Mouse (Mus musculus) forebrain, embryonic 16.5 days (tissue): ENCODE results near the gene Olfr1471. TPM values are rescaled to one million over a fixed set of nuclear protein-coding genes. Genes with fewer than 3 reads are reported as not detected.
"Not testable (repeated sequence)": the region's sequence is repeated elsewhere in the genome, so short reads cannot be mapped to it uniquely, and the experiment has no call there.

Source experiments
- ATAC-seq: fragments of 200-750 bp; cut with Nextera tagmentation; 2 replicates; pipeline ENCODE4 v1.8.0; 2017; ENCODE audit warnings: mild to moderate bottlenecking, moderate library complexity
- H3K27ac ChIP-seq: fragments of 300-500 bp; sonication (generic); 2 replicates; pipeline ENCODE4 v1.5.1; 2014; ENCODE audit warnings: low read length, control low read depth
- H3K27me3 ChIP-seq: fragments of 300-500 bp; sonication (generic); replicated peaks from 2 replicates; pipeline ENCODE4 v1.6.1; 2014; ENCODE audit warnings: low read length; ENCODE audit not compliant: control insufficient read depth, insufficient read depth
- H3K36me3 ChIP-seq: fragments of 300-500 bp; sonication (generic); 2 replicates; pipeline ENCODE4 v1.6.1; 2014; ENCODE audit not compliant: control insufficient read depth, insufficient read depth
- H3K4me1 ChIP-seq: fragments of 300-500 bp; sonication (generic); replicated peaks from 2 replicates; pipeline ENCODE4 v1.6.1; 2014; ENCODE audit warnings: low read length; ENCODE audit not compliant: control insufficient read depth, insufficient read depth
- H3K4me2 ChIP-seq: fragments of 300-500 bp; sonication (generic); 2 replicates; pipeline ENCODE4 v1.6.1; 2014; ENCODE audit warnings: mild to moderate bottlenecking, low read length, control low read depth
- H3K4me3 ChIP-seq: fragments of 300-500 bp; sonication (generic); replicated peaks from 2 replicates; pipeline ENCODE4 v1.5.1; 2014; ENCODE audit warnings: mild to moderate bottlenecking, low read length, control low read depth
- H3K9ac ChIP-seq: fragments of 300-500 bp; sonication (generic); replicated peaks from 2 replicates; pipeline ENCODE4 v1.6.1; 2014; ENCODE audit warnings: low read depth, low read length, control low read depth
- H3K9me3 ChIP-seq: fragments of 300-500 bp; sonication (generic); 2 replicates; pipeline ENCODE4 v1.6.1; 2016; ENCODE audit warnings: low read length; ENCODE audit not compliant: control insufficient read depth
- WGBS: fragments of 180-500 bp; shearing (Covaris S2); extraction: QIAGEN DNeasy Blood & Tissue Kit; methylation state at CpG from one replicate; pipeline ENCODE4 v1.1.7; 2014; 5-methylcytosine and 5-hydroxymethylcytosine counted together
- polyA plus RNA-seq: library from polyadenylated mRNA; unstranded; fragments of >200 nt; fragmentation: Nextera tagmentation; extraction: Ambion mirVana; gene quantifications from 2 replicates; pipeline ENCODE4 v1.2.1, GENCODE M21; 2015

Olfr1471 gene
- not detected in 2 replicates for polyA plus RNA-seq

- H3K9ac ChIP-seq, H3K27me3 ChIP-seq, H3K9me3 ChIP-seq, H3K36me3 ChIP-seq, H3K4me3 ChIP-seq, ATAC-seq, H3K27ac ChIP-seq, H3K4me1 ChIP-seq, H3K4me2 ChIP-seq: not testable (repeated sequence)
- WGBS: 71% methylated on average over 2 of the region's 2 CpGs
Observed at GRCm38 (mm10) chr19:13443109-13443508, at the start of gene Olfr1471. Olfr1471 (plus strand) TSS chr19:13443409.

DNA sequence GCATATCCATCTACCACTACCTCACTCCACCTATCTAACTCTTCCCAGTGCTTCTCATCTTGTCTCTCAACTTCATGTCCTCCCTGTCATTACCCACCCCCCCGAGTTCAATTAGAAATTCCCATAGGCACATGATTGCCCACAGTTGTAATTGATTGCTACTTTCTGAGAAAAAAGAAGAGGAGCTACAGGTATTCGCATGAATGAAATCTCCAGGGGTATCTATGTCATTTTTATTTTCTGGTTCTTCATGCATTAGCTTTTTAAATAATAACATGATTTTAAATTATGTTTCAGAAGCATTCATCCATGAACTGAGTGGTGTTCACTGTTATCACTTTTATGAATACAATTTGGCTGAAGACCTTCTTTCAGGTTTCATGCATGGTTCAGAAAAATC is 35.7 kb upstream of the Olfr1471 start, which contains the start of gene Olfr1469:
Gene Olfr1469, plus strand, starts transcription at position 301 of the 400 bp plus-strand sequence.
- H3K36me3 ChIP-seq: no peaks in the 10 kb centered on the region
- no peak for ATAC-seq
- H3K9me3 ChIP-seq: peaks cover 3% of the 10 kb centered on the region; the same call in 1 of the 2 replicates
- no peak within 1 kb of the TSS for H3K27ac ChIP-seq
- no peaks in the 10 kb centered on the region for H3K4me1 ChIP-seq
- H3K4me3 ChIP-seq: no peak within 1 kb of the TSS
- H3K4me2 ChIP-seq: no peak within 1 kb of the TSS
- H3K9ac ChIP-seq: no peak within 1 kb of the TSS
- H3K27me3 ChIP-seq: no peaks in the 10 kb centered on the region
- WGBS: 84% methylated on average over 2 of the region's 2 CpGs

DNA sequence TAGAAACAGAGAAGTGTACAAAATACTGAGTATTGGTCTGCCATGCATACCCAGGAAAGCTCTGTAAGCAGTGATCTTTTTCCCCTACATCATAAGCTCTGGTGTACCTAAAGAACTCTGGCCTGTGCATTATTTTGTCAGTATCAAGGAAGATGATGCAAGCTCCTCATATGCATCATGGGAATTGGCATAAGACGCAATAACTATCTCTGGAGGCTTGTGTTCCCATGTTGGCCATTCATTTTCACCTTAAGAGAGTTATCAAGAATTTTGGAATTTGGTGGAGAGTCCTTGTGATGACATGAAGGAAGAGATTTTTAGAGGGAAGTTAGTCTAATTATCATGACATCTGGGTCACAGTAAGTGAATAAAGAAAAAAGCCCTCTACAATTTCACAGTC is 12.8 kb downstream of the Olfr1471 start, which contains the start of gene Olfr1472:
Gene Olfr1472, minus strand, starts transcription at position 101 of the 400 bp plus-strand sequence.
- Histone ChIP-seq H3K4me1 (no peaks in the 10 kb centered on the region), H3K9me3 (peaks cover 5% of the 10 kb centered on the region; the same call in 1 of the 2 replicates), H3K9ac (no peak within 1 kb of the TSS), H3K27ac (no peak within 1 kb of the TSS), H3K36me3 (no peaks in the 10 kb centered on the region), H3K4me3 (no peak within 1 kb of the TSS), H3K4me2 (no peak within 1 kb of the TSS), H3K27me3 (no peaks in the 10 kb centered on the region)
- ATAC-seq: no peak
- WGBS: 85% methylated on average over 1 of the region's 1 CpGs

DNA sequence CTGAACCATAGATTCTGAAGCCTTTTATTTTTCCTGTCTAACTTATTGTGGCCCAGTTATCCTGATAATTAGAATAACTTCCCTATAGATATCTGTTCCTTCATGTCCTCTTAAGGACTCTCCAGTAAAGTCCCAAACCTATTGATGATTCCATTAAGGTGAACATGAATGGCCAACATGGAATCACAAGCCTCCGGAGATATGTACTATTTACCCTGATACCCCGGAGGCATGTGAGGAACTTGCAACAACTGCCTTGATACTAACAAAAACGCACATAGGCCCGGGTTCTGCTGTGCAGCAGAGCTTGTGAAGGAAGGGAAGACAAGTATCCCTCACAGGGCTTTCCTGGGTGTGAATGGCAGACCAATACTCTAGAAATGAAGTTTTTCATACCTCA is 26.1 kb downstream of the Olfr1471 start, which contains the start of gene Olfr1474:
Gene Olfr1474, plus strand, starts transcription at position 301 of the 400 bp plus-strand sequence.
- not testable (repeated sequence) for H3K9me3 ChIP-seq, H3K36me3 ChIP-seq, H3K27me3 ChIP-seq, H3K9ac ChIP-seq, ATAC-seq, H3K4me2 ChIP-seq, H3K4me3 ChIP-seq, H3K4me1 ChIP-seq, H3K27ac ChIP-seq
- 79% methylated on average over 4 of the region's 4 CpGs for WGBS

- Histone ChIP-seq H3K36me3 (no peaks in the 10 kb centered on the region), H3K9ac (no peak within 1 kb of the TSS), H3K4me3 (no peak within 1 kb of the TSS), H3K27ac (no peak within 1 kb of the TSS), H3K4me2 (no peak within 1 kb of the TSS), H3K27me3 (no peaks in the 10 kb centered on the region), H3K9me3 (peaks cover 2% of the 10 kb centered on the region; the same call in 1 of the 2 replicates), H3K4me1 (no peaks in the 10 kb centered on the region)
- ATAC-seq: no peak
Observed at GRCm38 (mm10) chr19:13480096-13480495, 36.9 kb downstream of the Olfr1471 start, which contains the start of gene Olfr1475. Olfr1475 (minus strand) TSS chr19:13480196.

DNA sequence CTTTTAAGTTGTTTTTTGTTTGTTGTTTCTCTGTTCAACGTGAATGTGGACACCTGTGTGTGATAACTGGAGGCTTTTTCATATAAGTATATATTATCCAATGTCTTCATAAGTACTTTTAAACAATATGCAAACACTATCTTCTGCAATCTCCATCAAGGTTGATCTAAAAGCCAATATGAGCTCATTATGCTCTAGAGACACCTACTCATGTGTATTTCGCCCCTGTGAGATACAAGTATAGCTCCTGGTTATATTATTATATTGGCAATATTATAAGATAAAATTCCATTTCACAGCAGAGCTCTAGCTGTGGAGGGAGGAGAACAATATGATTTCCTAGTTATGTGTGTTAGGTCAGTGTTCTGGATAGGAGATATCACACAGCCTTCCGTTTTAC is 57.0 kb downstream of the Olfr1471 start, which contains the start of gene Olfr1477:
Gene Olfr1477, plus strand, starts transcription at position 301 of the 400 bp plus-strand sequence.
- H3K9ac ChIP-seq: no peak within 1 kb of the TSS
- H3K36me3 ChIP-seq: no peaks in the 10 kb centered on the region
- no peak for ATAC-seq
- no peak within 1 kb of the TSS for H3K4me3 ChIP-seq
- H3K9me3 ChIP-seq: no peaks in the 10 kb centered on the region; the same call in 1 of the 2 replicates
- H3K4me1 ChIP-seq: no peaks in the 10 kb centered on the region
- WGBS: 73% methylated on average over 3 of the region's 3 CpGs
- no peak within 1 kb of the TSS for H3K27ac ChIP-seq
- no peaks in the 10 kb centered on the region for H3K27me3 ChIP-seq
- no peak within 1 kb of the TSS for H3K4me2 ChIP-seq

Other genes starting within 250 kb of the Olfr1471 start
- gene Olfr1463, start 212.1 kb upstream of the Olfr1471 start, polyA plus RNA-seq: not detected in 2 replicates
- gene Olfr1465, start 127.9 kb upstream of the Olfr1471 start, polyA plus RNA-seq: not detected in 2 replicates
- gene Olfr1466, start 104.5 kb upstream of the Olfr1471 start, polyA plus RNA-seq: not detected in 2 replicates
- gene Olfr1467, start 81.2 kb upstream of the Olfr1471 start, polyA plus RNA-seq: not detected in 2 replicates
- not detected in 2 replicates for gene Olfr1469, start 35.6 kb upstream of the Olfr1471 start, polyA plus RNA-seq
- not detected in 2 replicates for gene Olfr1472, start 12.7 kb downstream of the Olfr1471 start, polyA plus RNA-seq
- not detected in 2 replicates for gene Olfr1474, start 26.2 kb downstream of the Olfr1471 start, polyA plus RNA-seq
- not detected in 2 replicates for gene Olfr1475, start 36.8 kb downstream of the Olfr1471 start, polyA plus RNA-seq
- not detected in 2 replicates for gene Olfr1477, start 57.1 kb downstream of the Olfr1471 start, polyA plus RNA-seq
- not detected in 2 replicates for gene Olfr1480, start 84.5 kb downstream of the Olfr1471 start, polyA plus RNA-seq
- not detected in 2 replicates for gene Olfr1484, start 140.1 kb downstream of the Olfr1471 start, polyA plus RNA-seq
- gene Olfr1487, start 174.0 kb downstream of the Olfr1471 start, polyA plus RNA-seq: not detected in 2 replicates
- not detected in 2 replicates for gene Olfr1489, start 188.2 kb downstream of the Olfr1471 start, polyA plus RNA-seq
- gene Olfr1490, start 207.7 kb downstream of the Olfr1471 start, polyA plus RNA-seq: not detected in 2 replicates